Comparison of ENCODE assay signal across 7 mouse cellular contexts in genomic region chr7:28597642-28598446, GRCm38 (mm10). TPM values are rescaled to one million over a fixed set of nuclear protein-coding genes. Genes with fewer than 3 reads are reported as not detected.
DNase-seq lines count a peak whose midpoint lies in the region; ATAC-seq and TF ChIP-seq lines count a peak whose summit lies in the region.

Samd4b (minus strand) TSS chr7:28598144.
Pak4 (minus strand) TSS chr7:28598185.

- TF ChIP-seq CTCF in kidney, adult 2 months (conservative IDR thresholded peaks at IDR 0.05; ENCODE audit: insufficient read depth, insufficient read length, low read depth, low read length), result no peak
- TF ChIP-seq CTCF in spleen, adult 2 months (IDR thresholded peaks at IDR 0.05; ENCODE audit: extremely low read depth, insufficient read depth, insufficient read length, insufficient replicate concordance), result no peak

- no peak for TF ChIP-seq POLR2A in kidney, adult 2 months (IDR thresholded peaks at IDR 0.05; ENCODE audit: low read depth, low read length)
- TF ChIP-seq POLR2A in spleen, adult 2 months (IDR thresholded peaks at IDR 0.05; ENCODE audit: low read depth, low read length), result peak; percentile 31; the same call in 1 of the 2 replicates

- H3K27ac ChIP-seq in embryonic facial prominence, embryonic 12.5 days, result peak within 1 kb of the TSS; percentile 84
- peak within 1 kb of the TSS; percentile 90 for H3K27ac ChIP-seq in kidney, adult 2 months (ENCODE audit: insufficient read depth, low read depth, low read length)
- peak within 1 kb of the TSS; percentile 93 for H3K27ac ChIP-seq in limb, embryonic 12.5 days
- H3K27ac ChIP-seq in midbrain, embryonic 15.5 days, result peak within 1 kb of the TSS; percentile 78
- no peak within 1 kb of the TSS; the same call in 1 of the 2 replicates for H3K27ac ChIP-seq in spleen, adult 2 months (ENCODE audit: insufficient read depth, low read length)

- H3K9ac ChIP-seq in embryonic facial prominence, embryonic 12.5 days, result peak within 1 kb of the TSS; percentile 58
- H3K9ac ChIP-seq in limb, embryonic 12.5 days (replicated peaks), result peak within 1 kb of the TSS; percentile 69
- peak within 1 kb of the TSS; percentile 39 for H3K9ac ChIP-seq in midbrain, embryonic 15.5 days

- no peaks in the 10 kb centered on the region for H3K9me3 ChIP-seq in embryonic facial prominence, embryonic 12.5 days
- no peaks in the 10 kb centered on the region for H3K9me3 ChIP-seq in limb, embryonic 12.5 days
- no peaks in the 10 kb centered on the region for H3K9me3 ChIP-seq in midbrain, embryonic 15.5 days

- H3K27me3 ChIP-seq in embryonic facial prominence, embryonic 12.5 days, result no peaks in the 10 kb centered on the region
- H3K27me3 ChIP-seq in kidney, adult 2 months (replicated peaks; ENCODE audit: control insufficient read depth, insufficient read depth, low read length), result no peaks in the 10 kb centered on the region
- no peaks in the 10 kb centered on the region for H3K27me3 ChIP-seq in limb, embryonic 12.5 days
- H3K27me3 ChIP-seq in midbrain, embryonic 15.5 days (replicated peaks), result no peaks in the 10 kb centered on the region
- no peaks in the 10 kb centered on the region for H3K27me3 ChIP-seq in spleen, adult 2 months (ENCODE audit: control insufficient read depth, insufficient read depth, low read length)

- H3K4me1 ChIP-seq in embryonic facial prominence, embryonic 12.5 days, result peaks cover 35% of the 10 kb centered on the region
- H3K4me1 ChIP-seq in kidney, adult 2 months (ENCODE audit: control insufficient read depth, insufficient read depth, low read length), result peaks cover 24% of the 10 kb centered on the region
- H3K4me1 ChIP-seq in limb, embryonic 12.5 days (replicated peaks), result peaks cover 42% of the 10 kb centered on the region
- peaks cover 40% of the 10 kb centered on the region for H3K4me1 ChIP-seq in midbrain, embryonic 15.5 days
- H3K4me1 ChIP-seq in spleen, adult 2 months (ENCODE audit: control insufficient read depth, insufficient read depth, insufficient read length), result peaks cover 28% of the 10 kb centered on the region

- peak; percentile 100 for DNase-seq in adrenal gland, postnatal 25 days
- DNase-seq in heart, adult 18-20 months, result peak; percentile 100
- DNase-seq in kidney, adult 2 months, result peak; percentile 100
- DNase-seq in spleen, adult 2 months (ENCODE audit: low read depth in 1 of 2, low spot score in 2 of 2), result peak; percentile 98 to 100

- H3K36me3 ChIP-seq in embryonic facial prominence, embryonic 12.5 days, result 0 out of 2 replicates have a peak, but pooled peaks cover 2% of the 10 kb centered on the region
- H3K36me3 ChIP-seq in kidney, adult 2 months (ENCODE audit: control insufficient read depth, insufficient read depth, low read length), result no peaks in the 10 kb centered on the region
- peaks cover 5% of the 10 kb centered on the region; the same call in 1 of the 2 replicates for H3K36me3 ChIP-seq in limb, embryonic 12.5 days
- H3K36me3 ChIP-seq in midbrain, embryonic 15.5 days (replicated peaks), result no peaks in the 10 kb centered on the region
- H3K36me3 ChIP-seq in spleen, adult 2 months (ENCODE audit: control insufficient read depth, insufficient read depth, low read length), result no peaks in the 10 kb centered on the region

- WGBS in embryonic facial prominence, embryonic 12.5 days, result under 1% methylated on average over 66 of the region's 66 CpGs
- 1% methylated on average over 66 of the region's 66 CpGs for WGBS in kidney, adult 2 months
- under 1% methylated on average over 64 of the region's 66 CpGs for WGBS in limb, embryonic 12.5 days
- WGBS in midbrain, embryonic 15.5 days, result under 1% methylated on average over 66 of the region's 66 CpGs
- under 1% methylated on average over 66 of the region's 66 CpGs for WGBS in spleen, adult 2 months

- H3K4me3 ChIP-seq in embryonic facial prominence, embryonic 12.5 days, result peak within 1 kb of the TSS; percentile 63
- H3K4me3 ChIP-seq in kidney, adult 2 months (ENCODE audit: insufficient read depth, low read depth, low read length), result peak within 1 kb of the TSS; percentile 72
- H3K4me3 ChIP-seq in limb, embryonic 12.5 days (replicated peaks), result peak within 1 kb of the TSS; percentile 64
- peak within 1 kb of the TSS; percentile 55 for H3K4me3 ChIP-seq in midbrain, embryonic 15.5 days
- H3K4me3 ChIP-seq in spleen, adult 2 months (ENCODE audit: extremely low read depth, insufficient read depth, insufficient read length), result peak within 1 kb of the TSS; percentile 78

- ATAC-seq in embryonic facial prominence, embryonic 12.5 days (ENCODE audit: insufficient number of reproducible peaks, insufficient read depth, low FRiP score, low TSS enrichment), result peak; percentile 90
- ATAC-seq in limb, embryonic 12.5 days (ENCODE audit: insufficient number of reproducible peaks, insufficient read depth, low FRiP score, low TSS enrichment, low read depth), result peak; percentile 84
- peak; percentile 96 for ATAC-seq in midbrain, embryonic 15.5 days (replicated peaks)

- H3K4me2 ChIP-seq in embryonic facial prominence, embryonic 12.5 days (replicated peaks), result peak within 1 kb of the TSS; percentile 76
- peak within 1 kb of the TSS; percentile 85 for H3K4me2 ChIP-seq in limb, embryonic 12.5 days
- H3K4me2 ChIP-seq in midbrain, embryonic 15.5 days, result peak within 1 kb of the TSS; percentile 85

RNA-seq across cellular contexts. Expression of gene Samd4b, which starts in this region (rescaled TPM):
- 66.6 and 69.4 TPM in 2 replicates for total RNA-seq in adrenal gland, postnatal 25 days (2021)
- polyA plus RNA-seq in embryonic facial prominence, embryonic 12.5 days (2016; fragmentation: Nextera tagmentation; extraction: Ambion mirVana), result 36.6 and 36.8 TPM in 2 replicates
- total RNA-seq in heart, adult 18-20 months (2021), result 10 to 100 TPM; 19.6 to 22.1 TPM
- polyA plus RNA-seq in kidney, adult 2 months (2012; rRNA removed), result 67.0 and 79.0 TPM in 2 replicates
- 30.5 and 36.0 TPM in 2 replicates for polyA plus RNA-seq in limb, embryonic 12.5 days (2016; fragmentation: Nextera tagmentation; extraction: Ambion mirVana)
- polyA plus RNA-seq in midbrain, embryonic 15.5 days (2015; fragmentation: Nextera tagmentation; extraction: Ambion mirVana), result 22.8 and 24.8 TPM in 2 replicates
- polyA plus RNA-seq in spleen, adult 2 months (2012; rRNA removed), result 48.2 and 68.2 TPM in 2 replicates

RNA-seq across cellular contexts. Expression of gene Pak4, which starts in this region (rescaled TPM):
- total RNA-seq in adrenal gland, postnatal 25 days (2021), result 32.0 and 35.2 TPM in 2 replicates
- polyA plus RNA-seq in embryonic facial prominence, embryonic 12.5 days (2016; fragmentation: Nextera tagmentation; extraction: Ambion mirVana), result 43.4 and 44.1 TPM in 2 replicates
- total RNA-seq in heart, adult 18-20 months (2021), result 1 to 10 TPM; 8.8 to 9.9 TPM
- 36.9 and 41.8 TPM in 2 replicates for polyA plus RNA-seq in kidney, adult 2 months (2012; rRNA removed)
- 42.4 and 44.1 TPM in 2 replicates for polyA plus RNA-seq in limb, embryonic 12.5 days (2016; fragmentation: Nextera tagmentation; extraction: Ambion mirVana)
- 20.9 and 21.6 TPM in 2 replicates for polyA plus RNA-seq in midbrain, embryonic 15.5 days (2015; fragmentation: Nextera tagmentation; extraction: Ambion mirVana)
- polyA plus RNA-seq in spleen, adult 2 months (2012; rRNA removed), result 13.2 and 17.6 TPM in 2 replicates
